Mouse (Mus musculus) hematopoietic stem cell, adult 5-6 weeks (primary cell): ENCODE measurements around the gene Parvg. TPM values are rescaled to one million over a fixed set of nuclear protein-coding genes. Genes with fewer than 3 reads are reported as not detected.

Experiments used
- ATAC-seq, 2 experiments: fragments of 125-278 bp in 1 of 2; replicated peaks in 1 of 2; 2 replicates each; pipeline ENCODE4 v1.8.0; 2016 to 2017; ENCODE audit warnings: inconsistent platforms in 2 of 2, mild to moderate bottlenecking in 2 of 2, moderate number of reproducible peaks in 2 of 2, low read depth in 1 of 2, moderate TSS enrichment in 1 of 2; ENCODE audit not compliant: low FRiP score in 2 of 2, poor library complexity in 2 of 2, severe bottlenecking in 2 of 2, insufficient read depth in 1 of 2, low TSS enrichment in 1 of 2
- total RNA-seq: library from RNA; stranded (forward); fragments of 172-1452, 232-1000 nt; gene quantifications from 2 replicates; pipeline ENCODE4 v1.2.3, GENCODE M21; 2017

Gene Parvg
- total RNA-seq, 1 experiment from 2014 or later = 208 TPM

GRCm38 (mm10) chr15:84329940-84330339 lies 6.1 kb downstream of the Parvg start:
- no peak for ATAC-seq

- ATAC-seq = no peak
Observed at GRCm38 (mm10) chr15:84331066-84331612, 7.3 kb downstream of the Parvg start.

GRCm38 (mm10) chr15:84336281-84336817 lies 12.5 kb downstream of the Parvg start:
- ATAC-seq = no peak

GRCm38 (mm10) chr15:84337599-84337998 lies 13.8 kb downstream of the Parvg start:
- ATAC-seq = no peak

- no peak for ATAC-seq
Observed at GRCm38 (mm10) chr15:84340926-84341325, 17.1 kb downstream of the Parvg start.

GRCm38 (mm10) chr15:84348769-84349168 lies 24.9 kb downstream of the Parvg start:
- ATAC-seq = no peak

- peak; percentile 65 to 80 for ATAC-seq
Observed at GRCm38 (mm10) chr15:84349915-84350738, 26.3 kb downstream of the Parvg start.

GRCm38 (mm10) chr15:84351342-84351741 lies 27.5 kb downstream of the Parvg start:
- ATAC-seq = no peak

GRCm38 (mm10) chr15:84351915-84352844 lies 28.4 kb downstream of the Parvg start:
- ATAC-seq = no peak

- peak in 1 of 2 experiments; percentile 55; a peak in 1 of 4 replicates for ATAC-seq
Observed at GRCm38 (mm10) chr15:84355081-84355480, 31.3 kb downstream of the Parvg start.

GRCm38 (mm10) chr15:84364746-84365145 lies 40.9 kb downstream of the Parvg start:
- no peak for ATAC-seq

- ATAC-seq = no peak
Observed at GRCm38 (mm10) chr15:84365675-84366381, 42.0 kb downstream of the Parvg start.

GRCm38 (mm10) chr15:84366574-84366989 lies 42.8 kb downstream of the Parvg start:
- no peak for ATAC-seq

- ATAC-seq = no peak
Observed at GRCm38 (mm10) chr15:84367402-84367801, 43.6 kb downstream of the Parvg start.

GRCm38 (mm10) chr15:84372801-84373200 lies 49.0 kb downstream of the Parvg start:
- no peak for ATAC-seq

GRCm38 (mm10) chr15:84378734-84379133 lies 54.9 kb downstream of the Parvg start:
- ATAC-seq = no peak

GRCm38 (mm10) chr15:84380181-84380580 lies 56.4 kb downstream of the Parvg start:
- peak; percentile 83 to 86 for ATAC-seq
